Mouse (Mus musculus): ENCODE results near the gene Rfx3. TPM values are rescaled to one million over a fixed set of nuclear protein-coding genes. Genes with fewer than 3 reads are reported as not detected.

The Rfx3 gene
- polyA plus RNA-seq, 1 experiment from 2014 or later: 12.7 TPM

GRCm38 (mm10) chr19:27992800-27993199, 18.2 kb downstream of the Rfx3 start:
- Histone ChIP-seq H3K27me3 (no peaks in the 10 kb centered on the region), H3K4me3 (replicated peaks) (no peak overlapping the region), H3K9ac (no peak overlapping the region), H3K27ac (no peak overlapping the region), H3K4me2 (no peak overlapping the region), H3K9me3 (replicated peaks) (no peaks in the 10 kb centered on the region), H3K36me3 (no peaks in the 10 kb centered on the region), H3K4me1 (no peaks in the 10 kb centered on the region)
- no peak for ATAC-seq (replicated peaks; ENCODE audit: low FRiP score)
- WGBS: 93% methylated on average over 7 of the region's 7 CpGs

- Histone ChIP-seq H3K36me3 (no peaks in the 10 kb centered on the region), H3K27me3 (no peaks in the 10 kb centered on the region), H3K27ac (no peak overlapping the region), H3K9ac (no peak overlapping the region), H3K4me2 (no peak overlapping the region), H3K4me1 (no peaks in the 10 kb centered on the region), H3K4me3 (replicated peaks) (no peak overlapping the region), H3K9me3 (replicated peaks) (no peaks in the 10 kb centered on the region)
- no peak for ATAC-seq (replicated peaks; ENCODE audit: low FRiP score)
- WGBS: 66% methylated on average over 3 of the region's 3 CpGs
Observed at GRCm38 (mm10) chr19:27988746-27989145, 22.2 kb downstream of the Rfx3 start.

GRCm38 (mm10) chr19:27967590-27967989, 43.4 kb downstream of the Rfx3 start:
- Histone ChIP-seq H3K27ac (no peak overlapping the region), H3K27me3 (no peaks in the 10 kb centered on the region), H3K9ac (no peak overlapping the region), H3K9me3 (replicated peaks) (no peaks in the 10 kb centered on the region), H3K36me3 (peaks cover 14% of the 10 kb centered on the region; the same call in 1 of the 2 replicates), H3K4me3 (replicated peaks) (no peak overlapping the region), H3K4me2 (no peak overlapping the region), H3K4me1 (no peaks in the 10 kb centered on the region)
- WGBS: 86% methylated on average over 3 of the region's 3 CpGs
- ATAC-seq (replicated peaks; ENCODE audit: low FRiP score): no peak

- Histone ChIP-seq H3K27ac (no peak overlapping the region), H3K4me2 (no peak overlapping the region), H3K9ac (no peak overlapping the region), H3K9me3 (replicated peaks) (no peaks in the 10 kb centered on the region), H3K4me3 (replicated peaks) (no peak overlapping the region), H3K27me3 (no peaks in the 10 kb centered on the region), H3K36me3 (0 out of 2 replicates have a peak, but pooled peaks cover 6% of the 10 kb centered on the region), H3K4me1 (no peaks in the 10 kb centered on the region)
- 97% methylated on average over 3 of the region's 3 CpGs for WGBS
- ATAC-seq (replicated peaks; ENCODE audit: low FRiP score): no peak
Observed at GRCm38 (mm10) chr19:27961271-27961670, 49.7 kb downstream of the Rfx3 start.

GRCm38 (mm10) chr19:27935453-27935852, 75.5 kb downstream of the Rfx3 start:
- Histone ChIP-seq H3K4me2 (no peak overlapping the region), H3K4me1 (no peaks in the 10 kb centered on the region), H3K4me3 (replicated peaks) (no peak overlapping the region), H3K36me3 (no peaks in the 10 kb centered on the region), H3K27ac (no peak overlapping the region), H3K9ac (no peak overlapping the region), H3K9me3 (replicated peaks) (no peaks in the 10 kb centered on the region), H3K27me3 (no peaks in the 10 kb centered on the region)
- WGBS: 80% methylated on average over 3 of the region's 3 CpGs
- ATAC-seq (replicated peaks; ENCODE audit: low FRiP score): no peak

GRCm38 (mm10) chr19:27931136-27931535, 79.8 kb downstream of the Rfx3 start:
- Histone ChIP-seq H3K4me2 (no peak overlapping the region), H3K9ac (no peak overlapping the region), H3K27ac (no peak overlapping the region), H3K27me3 (no peaks in the 10 kb centered on the region), H3K9me3 (replicated peaks) (no peaks in the 10 kb centered on the region), H3K4me3 (replicated peaks) (no peak overlapping the region), H3K36me3 (no peaks in the 10 kb centered on the region), H3K4me1 (no peaks in the 10 kb centered on the region)
- WGBS: 95% methylated on average over 2 of the region's 2 CpGs
- no peak for ATAC-seq (replicated peaks; ENCODE audit: low FRiP score)

- H3K9me3 ChIP-seq (replicated peaks): no peaks in the 10 kb centered on the region
- no peak for ATAC-seq (replicated peaks; ENCODE audit: low FRiP score)
- no peak overlapping the region for H3K27ac ChIP-seq
- no peaks in the 10 kb centered on the region for H3K4me1 ChIP-seq
- no peaks in the 10 kb centered on the region for H3K36me3 ChIP-seq
- WGBS: 74% methylated on average over 3 of the region's 3 CpGs
- no peaks in the 10 kb centered on the region for H3K27me3 ChIP-seq
- H3K4me3 ChIP-seq (replicated peaks): no peak overlapping the region
- H3K4me2 ChIP-seq: no peak overlapping the region
- H3K9ac ChIP-seq: no peak overlapping the region
Observed at GRCm38 (mm10) chr19:27926378-27926777, 84.6 kb downstream of the Rfx3 start.

GRCm38 (mm10) chr19:27919040-27919439, 91.9 kb downstream of the Rfx3 start:
- Histone ChIP-seq H3K4me1 (no peaks in the 10 kb centered on the region), H3K9me3 (replicated peaks) (no peaks in the 10 kb centered on the region), H3K36me3 (no peaks in the 10 kb centered on the region), H3K27me3 (no peaks in the 10 kb centered on the region), H3K27ac (no peak overlapping the region), H3K9ac (no peak overlapping the region), H3K4me3 (replicated peaks) (no peak overlapping the region), H3K4me2 (no peak overlapping the region)
- 58% methylated on average over 2 of the region's 2 CpGs for whole genome bisulfite sequencing
- ATAC-seq (replicated peaks; ENCODE audit: low FRiP score): no peak

GRCm38 (mm10) chr19:27916446-27916845, 94.5 kb downstream of the Rfx3 start:
- Histone ChIP-seq H3K9ac (no peak overlapping the region), H3K9me3 (replicated peaks) (no peaks in the 10 kb centered on the region), H3K36me3 (no peaks in the 10 kb centered on the region), H3K27ac (no peak overlapping the region), H3K4me3 (replicated peaks) (no peak overlapping the region), H3K27me3 (no peaks in the 10 kb centered on the region), H3K4me2 (no peak overlapping the region), H3K4me1 (no peaks in the 10 kb centered on the region)
- 71% methylated on average over 2 of the region's 2 CpGs for WGBS
- ATAC-seq (replicated peaks; ENCODE audit: low FRiP score): no peak

GRCm38 (mm10) chr19:27906976-27907375, 104.0 kb downstream of the Rfx3 start:
- ATAC-seq (replicated peaks; ENCODE audit: low FRiP score): no peak
- Histone ChIP-seq H3K4me3 (replicated peaks) (no peak overlapping the region), H3K36me3 (no peaks in the 10 kb centered on the region), H3K4me2 (no peak overlapping the region), H3K9me3 (replicated peaks) (no peaks in the 10 kb centered on the region), H3K27me3 (no peaks in the 10 kb centered on the region), H3K4me1 (peaks cover 4% of the 10 kb centered on the region; the same call in 1 of the 2 replicates), H3K9ac (no peak overlapping the region), H3K27ac (no peak overlapping the region)
- WGBS: 70% methylated on average over 5 of the region's 5 CpGs

GRCm38 (mm10) chr19:27905976-27906375, 105.0 kb downstream of the Rfx3 start:
- Histone ChIP-seq H3K27ac (no peak overlapping the region), H3K4me2 (no peak overlapping the region), H3K9ac (no peak overlapping the region), H3K36me3 (no peaks in the 10 kb centered on the region), H3K4me1 (peaks cover 4% of the 10 kb centered on the region; the same call in 1 of the 2 replicates), H3K4me3 (replicated peaks) (no peak overlapping the region), H3K9me3 (replicated peaks) (no peaks in the 10 kb centered on the region), H3K27me3 (no peaks in the 10 kb centered on the region)
- ATAC-seq (replicated peaks; ENCODE audit: low FRiP score): no peak
- 93% methylated on average over 9 of the region's 9 CpGs for WGBS

GRCm38 (mm10) chr19:27905172-27905571, 105.8 kb downstream of the Rfx3 start:
- no peak overlapping the region for H3K4me2 ChIP-seq
- H3K9me3 ChIP-seq (replicated peaks): no peaks in the 10 kb centered on the region
- no peak for ATAC-seq (replicated peaks; ENCODE audit: low FRiP score)
- WGBS: 87% methylated on average over 1 of the region's 1 CpGs
- H3K4me1 ChIP-seq: peaks cover 4% of the 10 kb centered on the region; the same call in 1 of the 2 replicates
- H3K36me3 ChIP-seq: peaks cover 4% of the 10 kb centered on the region; the same call in 1 of the 2 replicates
- H3K4me3 ChIP-seq (replicated peaks): no peak overlapping the region
- H3K27ac ChIP-seq: no peak overlapping the region
- H3K27me3 ChIP-seq: no peaks in the 10 kb centered on the region
- H3K9ac ChIP-seq: no peak overlapping the region

- Histone ChIP-seq H3K4me2 (no peak overlapping the region), H3K36me3 (peaks cover 4% of the 10 kb centered on the region; the same call in 1 of the 2 replicates), H3K27ac (no peak overlapping the region), H3K9ac (no peak overlapping the region), H3K4me1 (peaks cover 4% of the 10 kb centered on the region; the same call in 1 of the 2 replicates), H3K9me3 (replicated peaks) (no peaks in the 10 kb centered on the region), H3K4me3 (replicated peaks) (no peak overlapping the region), H3K27me3 (no peaks in the 10 kb centered on the region)
- 45% methylated on average over 2 of the region's 2 CpGs for WGBS
- no peak for ATAC-seq (replicated peaks; ENCODE audit: low FRiP score)
Observed at GRCm38 (mm10) chr19:27904655-27905054, 106.3 kb downstream of the Rfx3 start.

Measured in kidney, embryonic 15.5 days (tissue).